Mouse (Mus musculus) stomach, embryonic 14.5 days (tissue): ENCODE measurements around the gene Cbx5. TPM values are rescaled to one million over a fixed set of nuclear protein-coding genes. Genes with fewer than 3 reads are reported as not detected.

Source experiments
- ATAC-seq: fragments of 200-750 bp; cut with Nextera tagmentation; 2 replicates; pipeline ENCODE4 v1.8.0; 2017; ENCODE audit warnings: low read depth, moderate TSS enrichment; ENCODE audit not compliant: insufficient number of reproducible peaks, insufficient read depth, low FRiP score
- H3K27ac ChIP-seq: fragments of 300-500 bp; sonication (generic); 2 replicates; pipeline ENCODE4 v1.5.1; 2014; ENCODE audit warnings: mild to moderate bottlenecking, low read length, moderate library complexity, mixed read lengths
- H3K27me3 ChIP-seq: fragments of 300-500 bp; sonication (generic); 2 replicates; pipeline ENCODE4 v1.6.1; 2014; ENCODE audit warnings: low read length, control low read depth, mixed read lengths; ENCODE audit not compliant: control insufficient read depth, insufficient read depth
- H3K36me3 ChIP-seq: fragments of 300-500 bp; sonication (generic); 2 replicates; pipeline ENCODE4 v1.6.1; 2014; ENCODE audit warnings: mild to moderate bottlenecking, control low read depth, low read length, moderate library complexity, mixed read lengths; ENCODE audit not compliant: control insufficient read depth, insufficient read depth
- H3K4me1 ChIP-seq: fragments of 300-500 bp; sonication (generic); 2 replicates; pipeline ENCODE4 v1.6.1; 2014; ENCODE audit warnings: low read length, control low read depth, mixed read lengths; ENCODE audit not compliant: control insufficient read depth, insufficient read depth
- H3K4me2 ChIP-seq: fragments of 300-500 bp; sonication (generic); replicated peaks from 2 replicates; pipeline ENCODE4 v1.6.1; 2014; ENCODE audit warnings: low read depth, low read length, control low read depth
- H3K4me3 ChIP-seq: fragments of 300-500 bp; sonication (generic); 2 replicates; pipeline ENCODE4 v1.5.1; 2014; ENCODE audit warnings: low read depth, low read length, control low read depth
- H3K9ac ChIP-seq: fragments of 300-500 bp; sonication (generic); replicated peaks from 2 replicates; pipeline ENCODE4 v1.6.1; 2014; ENCODE audit warnings: low read depth, mild to moderate bottlenecking, control low read depth, low read length, moderate library complexity, mixed read lengths
- H3K9me3 ChIP-seq: fragments of 300-500 bp; sonication (generic); 2 replicates; pipeline ENCODE4 v1.6.1; 2016; ENCODE audit warnings: low read depth, low read length, control low read depth; ENCODE audit not compliant: control insufficient read depth
- WGBS: fragments of 180-500 bp; shearing (Covaris S2); extraction: QIAGEN DNeasy Blood & Tissue Kit; methylation state at CpG from one replicate; pipeline ENCODE4 v1.1.7; 2014; 5-methylcytosine and 5-hydroxymethylcytosine counted together
- microRNA counts: library from miRNA; unstranded; fragments of <30 nt; microRNA quantifications from one replicate; lab custom pipeline; 2016
- microRNA-seq: library from miRNA; unstranded; fragments of <30 nt; microRNA quantifications from one replicate; pipeline ENCODE4, GENCODE M21; 2016
- polyA plus RNA-seq: library from polyadenylated mRNA; unstranded; fragments of >200 nt; fragmentation: Nextera tagmentation; extraction: Ambion mirVana; gene quantifications from 2 replicates; pipeline ENCODE4 v1.2.1, GENCODE M21; 2014

Gene Cbx5
- polyA plus RNA-seq, 1 experiment from 2014 or later, result 154 TPM

DNA sequence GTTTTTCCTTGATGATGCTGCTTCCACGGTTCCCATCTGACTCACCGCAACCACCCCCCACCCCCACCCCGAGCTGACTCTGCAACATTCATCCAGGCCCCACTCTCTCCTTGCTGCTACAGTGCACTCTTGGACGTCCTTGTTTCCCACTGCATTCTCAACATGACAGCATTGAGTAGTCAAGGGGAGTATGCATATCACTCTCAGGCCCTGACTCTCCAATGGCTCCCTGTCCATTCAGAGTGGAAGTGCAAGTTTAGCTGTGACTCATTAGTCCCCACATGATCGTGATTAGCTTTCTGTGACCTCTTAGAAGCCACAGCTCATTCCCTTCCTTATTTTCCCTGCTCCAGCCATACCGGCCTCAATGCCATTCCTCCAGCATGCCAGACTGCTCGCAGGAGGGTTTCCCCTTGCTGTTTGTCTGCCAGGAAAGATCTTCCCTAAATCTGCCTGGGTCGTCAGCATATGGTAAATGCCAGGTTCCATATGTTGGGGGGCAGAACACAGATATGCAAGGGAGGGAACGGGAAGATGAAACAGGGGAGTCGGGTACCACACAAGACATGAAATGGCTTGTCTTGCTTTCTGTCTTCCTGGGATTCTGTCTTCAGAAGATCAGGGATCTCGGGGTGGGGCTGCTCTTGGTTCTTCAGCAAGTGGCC lies 93.8 kb downstream of the Cbx5 start:
- H3K36me3 ChIP-seq, result no peaks in the 10 kb centered on the region
- ATAC-seq, result no peak
- no peak overlapping the region for H3K4me2 ChIP-seq
- no peaks in the 10 kb centered on the region for H3K4me1 ChIP-seq
- no peak overlapping the region for H3K9ac ChIP-seq
- H3K9me3 ChIP-seq, result no peaks in the 10 kb centered on the region
- 75% methylated on average over 11 of the region's 11 CpGs for WGBS
- H3K4me3 ChIP-seq, result no peak overlapping the region
- H3K27me3 ChIP-seq, result peaks cover 14% of the 10 kb centered on the region
- H3K27ac ChIP-seq, result no peak overlapping the region

DNA sequence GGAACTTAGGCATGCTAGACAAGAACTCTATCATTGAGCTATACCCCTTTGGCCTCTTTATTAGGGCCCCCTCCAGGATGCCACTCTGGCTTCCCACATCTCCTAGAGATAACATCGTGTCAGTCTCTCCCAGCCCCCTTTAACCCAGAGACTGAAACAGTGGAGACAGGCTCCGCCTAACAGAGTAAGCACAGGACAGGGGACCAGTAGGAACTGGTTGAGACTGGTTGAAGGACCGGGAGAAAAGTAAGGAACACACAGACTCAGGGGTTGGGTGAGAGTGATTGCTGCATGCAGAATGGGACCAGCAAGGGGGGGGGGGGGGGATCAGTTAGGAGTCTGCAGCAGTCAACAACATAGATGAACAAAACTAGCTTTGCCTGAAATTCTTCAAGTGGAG lies 95.4 kb downstream of the Cbx5 start:
- Histone ChIP-seq H3K4me1 (no peaks in the 10 kb centered on the region), H3K27ac (no peak overlapping the region), H3K4me2 (no peak overlapping the region), H3K9ac (no peak overlapping the region), H3K27me3 (peaks cover 14% of the 10 kb centered on the region), H3K9me3 (no peaks in the 10 kb centered on the region), H3K36me3 (no peaks in the 10 kb centered on the region), H3K4me3 (no peak overlapping the region)
- ATAC-seq, result no peak
- 48% methylated on average over 3 of the region's 3 CpGs for WGBS

MicroRNAs encoded within 50 kb of the gene (microRNA counts, 519-probe panel; counts per million panel counts)
- 3,684 counts per million, percentile 73 among the panel's probes with 10 or more counts for microRNA mmu-miR-148b (lab: Ali Mortazavi, UCI)

Small RNA genes within 50 kb of the gene (microRNA-seq; reads per million reads assigned to microRNA genes)
- 419 reads per million, percentile 63 among the genes with 10 or more reads in this experiment for gene Mir148b

Other genes with a start within 250 kb of the Cbx5 start
- 1.0 and 1.1 TPM in 2 replicates for gene Hoxc8, start 249.2 kb downstream of the Cbx5 start, polyA plus RNA-seq
- 4.8 and 5.5 TPM in 2 replicates for gene Hoxc6, start 241.6 kb downstream of the Cbx5 start, polyA plus RNA-seq
- 23.4 and 26.5 TPM in 2 replicates for gene Hoxc4, start 220.9 kb downstream of the Cbx5 start, polyA plus RNA-seq
- gene Smug1, start 72.7 kb downstream of the Cbx5 start, polyA plus RNA-seq, result 21.4 and 22.2 TPM in 2 replicates
- gene Hnrnpa1, start 616 bp upstream of the Cbx5 start, polyA plus RNA-seq, result 852 and 906 TPM in 2 replicates
- gene Nfe2, start 18.6 kb upstream of the Cbx5 start, polyA plus RNA-seq, result 1.9 and 2.0 TPM in 2 replicates
- 281 and 289 TPM in 2 replicates for gene Copz1, start 32.9 kb upstream of the Cbx5 start, polyA plus RNA-seq
- gene Gpr84, start 70.8 kb upstream of the Cbx5 start, polyA plus RNA-seq, result 0.24 and 0.46 TPM in 2 replicates
- gene Zfp385a, start 100.3 kb upstream of the Cbx5 start, polyA plus RNA-seq, result 11.1 and 11.7 TPM in 2 replicates
- 67.5 and 71.2 TPM in 2 replicates for gene Itga5, start 126.9 kb upstream of the Cbx5 start, polyA plus RNA-seq
- not detected in 2 replicates for gene Gtsf1, start 190.7 kb upstream of the Cbx5 start, polyA plus RNA-seq
- not detected in 2 replicates for gene Gtsf2, start 208.7 kb upstream of the Cbx5 start, polyA plus RNA-seq
- 3.1 and 3.2 TPM in 2 replicates for gene Nckap1l, start 214.0 kb upstream of the Cbx5 start, polyA plus RNA-seq